Mouse (Mus musculus) gastrocnemius, postnatal 25 days (tissue): ENCODE measurements around the gene Hecw2. TPM values are rescaled to one million over a fixed set of nuclear protein-coding genes. Genes with fewer than 3 reads are reported as not detected.
A peak's percentile ranks its signal among the peaks of the same experiment; 100 is the strongest.

Experiments used
- DNase-seq: peaks from one replicate; pipeline ENCODE4 v3.0.0; 2022
- microRNA-seq, 2 experiments: library from miRNA; unstranded; fragments of <30 nt; microRNA quantifications; one replicate each; pipeline ENCODE4 v1.2.0; 2021; ENCODE audit warnings: borderline replicate concordance in 2 of 2
- total RNA-seq, 2 experiments: library from RNA; stranded (reverse); gene quantifications; 1 replicate in 1 of 2; 2 replicates in 1 of 2; pipeline ENCODE4 v1.2.3; 2021

Hecw2 gene
- total RNA-seq, 2 experiments from 2014 or later: 3.1 to 4.3 TPM

- DNase-seq: no peak
Measured at GRCm38 (mm10) chr1:53782956-53783355, 412.0 kb downstream of the Hecw2 start.

- DNase-seq: no peak
Measured at GRCm38 (mm10) chr1:53782079-53782478, 412.9 kb downstream of the Hecw2 start.

- no peak for DNase-seq
Measured at GRCm38 (mm10) chr1:53781311-53781710, 413.7 kb downstream of the Hecw2 start.

GRCm38 (mm10) chr1:53776176-53776905 is 418.6 kb downstream of the Hecw2 start:
- no peak for DNase-seq

GRCm38 (mm10) chr1:53775545-53775944 is 419.4 kb downstream of the Hecw2 start:
- DNase-seq: no peak

GRCm38 (mm10) chr1:53775036-53775435 is 419.9 kb downstream of the Hecw2 start:
- DNase-seq: no peak

- no peak for DNase-seq
Measured at GRCm38 (mm10) chr1:53774571-53774970, 420.4 kb downstream of the Hecw2 start.

- DNase-seq: peak; percentile 23
Measured at GRCm38 (mm10) chr1:53773994-53774393, 421.0 kb downstream of the Hecw2 start.

GRCm38 (mm10) chr1:53772967-53773366 is 422.0 kb downstream of the Hecw2 start:
- no peak for DNase-seq

- DNase-seq: no peak
Measured at GRCm38 (mm10) chr1:53771476-53771875, 423.5 kb downstream of the Hecw2 start.

GRCm38 (mm10) chr1:53766112-53766511 is 428.9 kb downstream of the Hecw2 start:
- DNase-seq: no peak

- DNase-seq: no peak
Measured at GRCm38 (mm10) chr1:53757316-53757715, 437.7 kb downstream of the Hecw2 start.

Small RNA genes lying within 50 kb of the gene (microRNA-seq; reads per million reads assigned to microRNA genes)
- 0 reads per million in 2 experiments for gene Mir7681

Other genes starting within 250 kb of the Hecw2 start
- gene Ccdc150, start 55.5 kb upstream of the Hecw2 start, total RNA-seq: not detected
- 10 to 100 TPM in 1 of 2 experiments, 1 to 10 TPM in 1; 8.8 to 10.2 TPM for gene Gtf3c3, start 243.8 kb upstream of the Hecw2 start, total RNA-seq